Mouse (Mus musculus) splenic B cell, adult 2 months (primary cell): ENCODE results near the gene Gbx1.

Source experiments
- DNase-seq: peaks from one replicate; pipeline ENCODE4 v3.0.0-alpha.2; 2011; ENCODE audit warnings: low read depth, low spot score
- H3K27me3 ChIP-seq: 2 replicates; pipeline ENCODE4 v1.6.1; 2012; ENCODE audit warnings: mild to moderate bottlenecking, low read length, moderate library complexity, mixed read lengths; ENCODE audit not compliant: control insufficient read depth, poor library complexity, insufficient read depth, severe bottlenecking
- H3K36me3 ChIP-seq: 2 replicates; pipeline ENCODE4 v1.6.1; 2012; ENCODE audit warnings: mild to moderate bottlenecking, low read length, moderate library complexity, mixed read lengths; ENCODE audit not compliant: control insufficient read depth, poor library complexity, insufficient read depth, severe bottlenecking

The Gbx1 gene

DNA sequence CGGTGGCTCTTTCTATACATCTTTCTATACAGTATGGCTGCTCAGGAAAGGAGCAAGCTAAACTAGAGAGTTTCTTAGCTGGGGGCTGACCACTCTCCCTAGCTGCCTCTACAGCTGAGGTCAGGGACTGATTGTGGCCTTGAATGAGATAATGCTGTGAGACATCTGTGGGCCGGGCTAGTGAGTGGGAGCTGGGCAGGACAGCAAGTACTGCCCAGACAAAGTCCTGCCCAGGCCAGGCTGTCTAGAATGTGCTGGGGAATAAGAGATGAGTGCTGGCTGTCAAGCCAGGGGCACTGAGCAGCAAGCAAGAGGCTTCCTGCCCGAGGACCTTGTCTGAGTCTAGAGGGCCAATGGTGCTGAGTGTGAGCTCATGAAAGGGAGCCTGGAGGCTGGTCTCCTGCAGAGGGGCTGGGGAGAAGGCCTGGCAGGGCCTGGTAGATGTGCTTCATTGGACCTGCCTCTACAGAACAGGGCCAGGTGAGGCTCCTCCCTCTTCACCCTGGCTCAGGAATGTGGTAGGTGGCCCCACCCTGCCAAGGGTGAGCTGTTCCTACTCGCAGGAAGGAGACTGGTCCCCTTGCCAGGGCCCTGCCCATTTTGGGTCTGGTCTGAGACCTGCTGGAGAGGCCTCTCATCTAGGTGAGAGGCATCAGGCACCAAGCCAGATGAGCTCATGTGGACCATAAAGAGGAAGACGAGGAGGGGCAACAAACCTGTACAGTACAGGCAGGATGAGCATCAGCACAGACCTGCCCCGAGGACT lies 51.3 kb downstream of the Gbx1 start:
- DNase-seq = no peak

DNA sequence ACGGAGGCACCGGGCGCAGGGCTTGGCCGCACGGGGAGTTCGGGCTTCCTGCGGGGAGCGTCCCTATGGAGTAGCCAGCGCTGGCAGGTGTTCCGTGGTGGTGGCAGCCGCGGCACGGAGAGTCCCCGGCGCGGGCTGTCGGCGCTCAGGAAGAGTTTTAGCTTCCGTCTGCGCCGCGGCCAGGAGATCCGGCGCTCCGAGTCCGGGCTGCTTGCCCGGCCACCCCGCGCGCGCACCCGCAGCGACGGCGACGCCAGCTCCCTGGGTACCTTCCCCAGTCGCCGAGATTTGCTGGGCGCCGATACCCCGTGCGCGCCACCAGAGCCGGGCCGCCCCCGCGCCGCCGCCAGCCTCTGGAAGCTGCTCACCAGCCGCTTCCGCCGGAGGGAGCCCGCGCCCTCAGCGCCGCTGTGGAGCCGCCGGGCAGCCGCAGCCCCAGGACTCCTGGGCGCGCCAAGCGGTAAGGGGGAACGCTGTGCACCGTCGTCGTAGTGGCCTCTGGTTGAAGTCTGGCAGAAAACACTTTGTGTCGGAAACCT lies 52.2 kb downstream of the Gbx1 start:
- DNase-seq = peak; percentile 18
- peaks cover 6% of the 10 kb centered on the region for H3K36me3 ChIP-seq

More for the DNA sequence above, 51.3 kb downstream of the Gbx1 start:
- H3K36me3 ChIP-seq = peaks cover 13% of the 10 kb centered on the region
- H3K27me3 ChIP-seq = no peaks in the 10 kb centered on the region

GRCm38 (mm10) chr5:24474025-24474722 lies 52.8 kb downstream of the Gbx1 start:
- no peak for DNase-seq
- peaks cover 5% of the 10 kb centered on the region for H3K36me3 ChIP-seq
- no peaks in the 10 kb centered on the region for H3K27me3 ChIP-seq

More for the DNA sequence above, 52.2 kb downstream of the Gbx1 start:
- H3K27me3 ChIP-seq = no peaks in the 10 kb centered on the region

GRCm38 (mm10) chr5:24472884-24473619 lies 54.0 kb downstream of the Gbx1 start:
- Histone ChIP-seq H3K36me3 (0 out of 2 replicates have a peak, but pooled peaks cover 1% of the 10 kb centered on the region), H3K27me3 (no peaks in the 10 kb centered on the region)
- no peak for DNase-seq

DNA sequence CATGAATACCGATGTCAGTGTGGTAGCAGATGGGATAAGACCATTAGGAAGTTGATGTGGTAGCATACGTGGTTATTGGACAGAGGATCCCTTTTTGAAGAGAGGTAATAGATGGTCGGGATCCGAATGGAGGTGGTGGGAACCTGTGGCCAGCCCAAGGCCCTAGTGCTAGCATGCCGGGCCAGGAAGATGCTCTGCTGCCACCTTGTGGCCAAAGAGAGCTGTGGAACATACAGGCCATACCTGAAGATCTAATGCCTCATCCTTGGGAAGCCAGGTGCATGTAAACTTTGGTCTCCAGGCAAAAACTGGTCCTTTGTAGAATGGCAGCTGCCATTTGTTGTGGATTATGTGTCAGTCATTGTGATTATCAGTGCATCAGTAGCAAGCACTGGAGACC lies 56.4 kb downstream of the Gbx1 start:
- no peaks in the 10 kb centered on the region for H3K36me3 ChIP-seq
- H3K27me3 ChIP-seq = no peaks in the 10 kb centered on the region
- DNase-seq = peak; percentile 89

DNA sequence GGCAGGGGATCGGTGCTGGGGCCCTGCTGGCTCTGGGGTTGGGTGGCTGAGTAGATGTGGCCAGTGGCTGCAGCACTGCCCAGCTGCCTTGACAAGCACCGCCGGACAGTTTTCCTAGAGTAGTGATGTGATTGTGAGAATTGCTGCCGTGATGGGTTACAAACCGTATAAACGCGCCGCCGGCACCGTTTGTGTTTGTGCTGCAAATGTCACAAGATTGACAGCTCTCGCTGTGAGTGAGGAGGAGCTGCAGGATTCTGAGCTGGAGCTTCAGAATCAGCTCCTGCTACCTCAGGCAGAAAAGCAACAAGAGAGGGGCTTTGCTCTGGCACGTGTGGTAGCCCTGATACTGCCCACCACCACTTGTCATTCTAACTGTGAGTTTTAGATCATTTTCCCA lies 60.2 kb downstream of the Gbx1 start:
- no peaks in the 10 kb centered on the region; the same call in 1 of the 2 replicates for H3K36me3 ChIP-seq
- no peaks in the 10 kb centered on the region for H3K27me3 ChIP-seq
- DNase-seq = no peak

- Histone ChIP-seq H3K36me3 (no peaks in the 10 kb centered on the region), H3K27me3 (no peaks in the 10 kb centered on the region)
- no peak for DNase-seq
Measured at GRCm38 (mm10) chr5:24455613-24456012, 71.4 kb downstream of the Gbx1 start.

GRCm38 (mm10) chr5:24455076-24455475 lies 71.9 kb downstream of the Gbx1 start:
- no peak for DNase-seq
- H3K27me3 ChIP-seq = no peaks in the 10 kb centered on the region

DNA sequence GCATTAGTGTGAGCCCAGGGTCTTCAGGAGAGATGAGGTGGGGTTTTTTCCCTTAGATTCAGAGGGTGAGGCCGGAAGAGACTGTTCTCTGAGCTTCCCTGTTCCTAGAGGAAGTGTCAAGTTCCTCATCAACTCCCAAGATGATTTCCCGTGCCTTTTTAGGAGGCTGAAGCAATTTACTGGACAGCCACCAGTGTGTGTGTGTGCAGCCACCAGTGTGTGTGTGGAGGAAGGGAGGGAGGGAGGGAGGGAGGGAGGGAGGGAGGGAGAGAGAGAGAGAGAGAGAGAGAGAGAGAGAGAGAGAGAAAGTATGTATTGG lies 73.1 kb downstream of the Gbx1 start:
- no peaks in the 10 kb centered on the region for H3K27me3 ChIP-seq
- no peaks in the 10 kb centered on the region for H3K36me3 ChIP-seq
- no peak for DNase-seq

More at GRCm38 (mm10) chr5:24455076-24455475, 71.9 kb downstream of the Gbx1 start:
- no peaks in the 10 kb centered on the region for H3K36me3 ChIP-seq

- Histone ChIP-seq H3K36me3 (no peaks in the 10 kb centered on the region), H3K27me3 (no peaks in the 10 kb centered on the region)
- no peak for DNase-seq
Measured at GRCm38 (mm10) chr5:24453283-24453984, 73.6 kb downstream of the Gbx1 start.
